Mouse (Mus musculus): Measurements from ENCODE around the gene Tsga10ip. TPM values are rescaled to one million over a fixed set of nuclear protein-coding genes. Genes with fewer than 3 reads are reported as not detected.

The Tsga10ip gene
- polyA plus RNA-seq, 1 experiment from 2014 or later = 0.25 TPM

- ATAC-seq (ENCODE audit: low FRiP score, low read depth) = no peak
- H3K4me3 ChIP-seq = no peak overlapping the region
- H3K4me1 ChIP-seq = no peaks in the 10 kb centered on the region
- H3K27ac ChIP-seq = no peak overlapping the region
- peaks cover 64% of the 10 kb centered on the region for H3K36me3 ChIP-seq
- 91% methylated on average over 1 of the region's 1 CpGs for WGBS
- no peaks in the 10 kb centered on the region for H3K9me3 ChIP-seq
- H3K27me3 ChIP-seq (replicated peaks) = no peaks in the 10 kb centered on the region
- no peak overlapping the region for H3K9ac ChIP-seq
- H3K4me2 ChIP-seq (replicated peaks) = no peak overlapping the region
Observed at GRCm38 (mm10) chr19:5377446-5377845, 24.9 kb downstream of the Tsga10ip start.

- no peak overlapping the region for H3K27ac ChIP-seq
- H3K4me2 ChIP-seq (replicated peaks) = no peak overlapping the region
- no peak for ATAC-seq (ENCODE audit: low FRiP score, low read depth)
- H3K36me3 ChIP-seq = peaks cover 61% of the 10 kb centered on the region
- H3K4me3 ChIP-seq = no peak overlapping the region
- no peak overlapping the region for H3K9ac ChIP-seq
- H3K9me3 ChIP-seq = no peaks in the 10 kb centered on the region
- WGBS = 76% methylated on average over 4 of the region's 4 CpGs
- no peaks in the 10 kb centered on the region for H3K27me3 ChIP-seq (replicated peaks)
- H3K4me1 ChIP-seq = no peaks in the 10 kb centered on the region
Observed at GRCm38 (mm10) chr19:5374748-5375147, 27.6 kb downstream of the Tsga10ip start.

- Histone ChIP-seq H3K9ac (no peak overlapping the region), H3K4me3 (no peak overlapping the region), H3K4me2 (replicated peaks) (no peak overlapping the region), H3K9me3 (no peaks in the 10 kb centered on the region), H3K27ac (no peak overlapping the region), H3K27me3 (replicated peaks) (no peaks in the 10 kb centered on the region), H3K4me1 (no peaks in the 10 kb centered on the region), H3K36me3 (peaks cover 61% of the 10 kb centered on the region)
- no peak for ATAC-seq (ENCODE audit: low FRiP score, low read depth)
- 87% methylated on average over 4 of the region's 4 CpGs for WGBS
Observed at GRCm38 (mm10) chr19:5374177-5374576, 28.1 kb downstream of the Tsga10ip start.

DNA sequence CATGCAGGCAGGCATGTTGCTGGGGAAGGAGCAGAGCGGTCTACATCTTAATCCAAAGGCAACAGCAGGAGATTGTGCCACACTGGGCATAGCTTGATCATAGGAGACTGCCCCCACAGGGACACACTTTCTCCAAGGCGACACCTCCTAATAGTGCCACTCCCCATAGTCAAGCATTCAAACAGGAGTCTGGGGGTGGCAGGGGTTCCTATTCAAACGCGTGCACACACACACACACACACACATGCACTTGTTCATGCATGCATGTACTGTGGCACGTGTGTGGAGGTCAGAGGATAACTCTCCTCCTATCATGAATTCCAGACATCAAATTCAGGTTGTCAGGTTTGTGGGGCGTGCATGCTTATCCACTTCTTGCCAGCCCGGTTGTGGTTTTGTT, 29.6 kb downstream of the Tsga10ip start:
- Histone ChIP-seq H3K9ac (no peak overlapping the region), H3K27me3 (replicated peaks) (no peaks in the 10 kb centered on the region), H3K4me1 (peaks cover 10% of the 10 kb centered on the region), H3K9me3 (no peaks in the 10 kb centered on the region), H3K36me3 (peaks cover 55% of the 10 kb centered on the region), H3K4me2 (replicated peaks) (no peak overlapping the region), H3K4me3 (no peak overlapping the region), H3K27ac (no peak overlapping the region)
- 91% methylated on average over 7 of the region's 7 CpGs for WGBS
- ATAC-seq (ENCODE audit: low FRiP score, low read depth) = no peak

DNA sequence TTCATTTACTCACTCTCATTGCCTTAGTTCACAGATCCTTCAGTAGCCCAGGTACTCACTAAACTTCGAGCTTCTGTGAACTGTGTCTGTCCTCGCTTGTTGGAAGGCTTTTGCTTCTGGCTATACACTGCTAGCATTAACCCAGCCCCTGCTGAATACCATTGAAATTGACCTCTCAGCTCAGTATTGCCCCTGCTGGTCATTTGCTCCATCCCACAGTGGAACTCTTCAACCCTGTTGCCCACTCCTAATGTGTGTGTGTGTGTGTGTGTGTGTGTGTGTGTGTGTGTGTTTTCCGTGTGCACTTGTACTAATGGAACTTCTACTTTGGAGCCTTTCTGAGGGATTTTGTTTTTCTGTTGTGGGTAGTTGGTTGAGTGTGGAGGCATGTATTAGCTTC, 31.4 kb downstream of the Tsga10ip start:
- no peak overlapping the region for H3K27ac ChIP-seq
- 91% methylated on average over 3 of the region's 3 CpGs for WGBS
- H3K36me3 ChIP-seq = peaks cover 55% of the 10 kb centered on the region
- no peak for ATAC-seq (ENCODE audit: low FRiP score, low read depth)
- no peaks in the 10 kb centered on the region for H3K27me3 ChIP-seq (replicated peaks)
- H3K4me3 ChIP-seq = no peak overlapping the region
- no peaks in the 10 kb centered on the region for H3K9me3 ChIP-seq
- no peak overlapping the region for H3K9ac ChIP-seq
- H3K4me1 ChIP-seq = peaks cover 16% of the 10 kb centered on the region
- H3K4me2 ChIP-seq (replicated peaks) = no peak overlapping the region

DNA sequence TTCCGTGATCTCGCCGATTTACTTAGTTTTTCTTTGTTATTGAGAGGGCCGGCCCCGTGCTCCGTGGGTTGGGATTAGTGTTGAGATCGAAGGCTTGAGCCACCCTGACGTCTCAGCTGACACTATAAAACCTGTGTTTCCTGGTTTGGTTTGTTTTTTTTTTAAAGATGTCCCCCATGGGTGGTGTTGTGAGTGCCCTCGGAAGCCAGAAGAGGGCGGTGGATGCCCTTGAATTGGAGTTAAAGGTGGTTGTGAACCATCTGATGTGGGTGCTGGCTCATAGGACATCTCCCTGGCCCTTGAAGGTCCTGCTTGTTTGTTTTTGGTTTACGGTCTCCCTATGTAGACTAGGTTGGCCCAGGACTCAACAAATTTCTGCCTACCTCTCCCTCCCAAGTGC, 34.9 kb downstream of the Tsga10ip start:
- H3K9me3 ChIP-seq = no peaks in the 10 kb centered on the region
- 11% methylated on average over 11 of the region's 11 CpGs for WGBS
- H3K9ac ChIP-seq = peak overlapping the region; percentile 86
- no peaks in the 10 kb centered on the region for H3K27me3 ChIP-seq (replicated peaks)
- H3K27ac ChIP-seq = no peak overlapping the region
- no peak for ATAC-seq (ENCODE audit: low FRiP score, low read depth)
- peaks cover 22% of the 10 kb centered on the region for H3K4me1 ChIP-seq
- H3K4me3 ChIP-seq = peak overlapping the region; percentile 90
- H3K36me3 ChIP-seq = peaks cover 55% of the 10 kb centered on the region
- H3K4me2 ChIP-seq (replicated peaks) = peak overlapping the region; percentile 90

DNA sequence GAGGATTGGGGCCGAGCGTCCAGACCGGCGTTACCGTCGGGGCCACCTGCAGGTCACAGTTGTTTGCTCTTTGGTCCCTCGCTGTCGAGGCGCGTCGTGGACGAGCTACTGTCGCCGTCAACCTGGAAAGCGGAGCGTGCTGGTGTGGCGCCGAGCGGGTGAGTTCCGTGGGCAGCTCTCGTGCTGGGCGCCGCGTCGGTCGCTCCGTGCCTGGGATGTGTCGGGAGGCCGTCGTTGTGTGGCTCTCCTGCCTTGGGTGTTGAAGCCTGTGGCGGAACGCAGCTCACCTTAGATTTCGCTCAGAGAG, 35.3 kb downstream of the Tsga10ip start, which contains the start of gene Banf1:
Gene Banf1, minus strand, starts transcription at position 116 of the 307 bp plus-strand sequence.
- Histone ChIP-seq H3K4me3 (peak within 1 kb of the TSS; percentile 90), H3K27me3 (replicated peaks) (no peaks in the 10 kb centered on the region), H3K36me3 (peaks cover 51% of the 10 kb centered on the region), H3K4me1 (peaks cover 22% of the 10 kb centered on the region), H3K27ac (peak within 1 kb of the TSS; percentile 54), H3K9ac (peak within 1 kb of the TSS; percentile 86), H3K4me2 (replicated peaks) (peak within 1 kb of the TSS; percentile 90), H3K9me3 (no peaks in the 10 kb centered on the region)
- under 1% methylated on average over 33 of the region's 33 CpGs for WGBS
- no peak for ATAC-seq (ENCODE audit: low FRiP score, low read depth)

DNA sequence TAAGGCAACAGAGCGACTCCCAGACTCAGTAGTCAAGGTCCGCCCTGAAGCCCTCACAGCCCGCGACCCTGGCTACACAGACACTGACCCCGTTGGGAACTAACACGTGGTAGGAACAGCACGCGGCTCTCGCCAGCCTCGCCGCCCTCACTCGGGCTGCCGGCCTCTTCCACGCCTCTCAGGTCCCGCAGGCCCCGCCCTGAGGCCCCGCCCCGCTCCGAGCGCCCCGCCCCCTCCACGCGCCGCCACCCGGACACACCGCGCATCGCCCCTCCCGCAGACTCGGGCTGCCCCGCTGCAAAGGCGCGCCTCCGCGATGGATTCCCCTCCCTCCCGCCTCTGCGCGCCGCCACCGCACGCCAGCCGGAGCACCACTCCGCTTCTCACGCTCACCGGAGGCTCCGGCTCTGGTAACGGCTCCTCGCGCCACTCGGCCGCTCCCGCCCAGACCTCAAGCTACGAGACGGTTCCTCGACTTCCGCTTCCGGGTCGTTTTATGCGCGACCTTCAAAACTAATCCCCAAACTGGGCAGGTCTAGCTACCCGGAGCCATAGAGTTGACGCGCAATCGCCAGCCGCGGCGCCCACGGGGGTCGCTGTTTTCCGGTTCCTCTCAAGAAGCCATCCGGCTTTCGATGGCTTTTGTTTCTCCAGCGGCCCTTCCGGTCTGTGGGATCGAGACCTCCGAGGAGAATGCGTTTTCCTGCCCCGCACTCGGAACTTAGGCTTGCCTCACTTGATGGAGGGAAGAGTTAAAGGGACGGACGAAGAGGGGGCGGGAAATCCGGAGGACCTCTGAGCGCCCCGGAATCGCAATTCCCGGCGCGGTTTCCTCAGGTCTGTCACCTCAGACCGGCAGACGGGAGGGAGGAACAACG, 35.9 kb downstream of the Tsga10ip start, which contains the start of gene Eif1ad:
Gene Eif1ad, plus strand, starts transcription at position 567 of the 878 bp plus-strand sequence.
- ATAC-seq (ENCODE audit: low FRiP score, low read depth) = peak; percentile 96
- Histone ChIP-seq H3K27ac (peak within 1 kb of the TSS; percentile 54), H3K4me2 (replicated peaks) (peak within 1 kb of the TSS; percentile 90), H3K9ac (peak within 1 kb of the TSS; percentile 86), H3K27me3 (replicated peaks) (no peaks in the 10 kb centered on the region), H3K36me3 (peaks cover 45% of the 10 kb centered on the region), H3K9me3 (no peaks in the 10 kb centered on the region), H3K4me3 (peak within 1 kb of the TSS; percentile 90), H3K4me1 (peaks cover 22% of the 10 kb centered on the region)
- under 1% methylated on average over 89 of the region's 92 CpGs for WGBS

- Histone ChIP-seq H3K4me2 (replicated peaks) (peak overlapping the region; percentile 90), H3K4me1 (peaks cover 22% of the 10 kb centered on the region), H3K9ac (peak overlapping the region; percentile 86), H3K36me3 (peaks cover 41% of the 10 kb centered on the region), H3K27me3 (replicated peaks) (no peaks in the 10 kb centered on the region), H3K9me3 (no peaks in the 10 kb centered on the region), H3K4me3 (peak overlapping the region; percentile 90), H3K27ac (no peak overlapping the region)
- WGBS = 19% methylated on average over 11 of the region's 11 CpGs
- ATAC-seq (ENCODE audit: low FRiP score, low read depth) = no peak
Observed at GRCm38 (mm10) chr19:5365751-5366150, 36.6 kb downstream of the Tsga10ip start.

DNA sequence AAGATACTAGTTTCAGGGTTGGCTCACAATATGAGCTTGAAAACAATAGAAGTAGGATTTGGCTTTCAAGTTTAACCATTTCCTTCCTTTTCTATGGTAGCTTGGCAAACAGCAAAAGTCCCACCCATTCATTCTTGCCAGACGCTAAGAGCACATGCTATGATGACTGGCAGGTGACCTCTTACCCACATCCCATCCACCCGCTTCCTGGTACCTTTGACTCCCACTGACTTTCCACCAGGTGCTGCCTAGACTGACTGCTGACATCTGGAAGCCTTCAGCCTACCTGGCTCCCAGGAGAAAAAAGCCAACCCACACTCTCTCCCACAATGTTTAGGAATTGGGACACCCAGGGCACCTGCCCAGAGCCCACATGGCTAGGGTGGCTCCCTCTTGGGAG, 38.2 kb downstream of the Tsga10ip start:
- WGBS = 92% methylated on average over 2 of the region's 2 CpGs
- ATAC-seq (ENCODE audit: low FRiP score, low read depth) = no peak
- Histone ChIP-seq H3K4me1 (peaks cover 22% of the 10 kb centered on the region), H3K27ac (no peak overlapping the region), H3K36me3 (peaks cover 25% of the 10 kb centered on the region), H3K4me2 (replicated peaks) (no peak overlapping the region), H3K9me3 (no peaks in the 10 kb centered on the region), H3K4me3 (no peak overlapping the region), H3K27me3 (replicated peaks) (no peaks in the 10 kb centered on the region), H3K9ac (no peak overlapping the region)

GRCm38 (mm10) chr19:5362186-5362585, 40.1 kb downstream of the Tsga10ip start:
- H3K27ac ChIP-seq = no peak overlapping the region
- 89% methylated on average over 2 of the region's 2 CpGs for WGBS
- H3K36me3 ChIP-seq = peaks cover 17% of the 10 kb centered on the region
- H3K4me3 ChIP-seq = no peak overlapping the region
- no peaks in the 10 kb centered on the region for H3K9me3 ChIP-seq
- no peak for ATAC-seq (ENCODE audit: low FRiP score, low read depth)
- peaks cover 8% of the 10 kb centered on the region for H3K4me1 ChIP-seq
- no peak overlapping the region for H3K4me2 ChIP-seq (replicated peaks)
- no peak overlapping the region for H3K9ac ChIP-seq
- H3K27me3 ChIP-seq (replicated peaks) = no peaks in the 10 kb centered on the region

DNA sequence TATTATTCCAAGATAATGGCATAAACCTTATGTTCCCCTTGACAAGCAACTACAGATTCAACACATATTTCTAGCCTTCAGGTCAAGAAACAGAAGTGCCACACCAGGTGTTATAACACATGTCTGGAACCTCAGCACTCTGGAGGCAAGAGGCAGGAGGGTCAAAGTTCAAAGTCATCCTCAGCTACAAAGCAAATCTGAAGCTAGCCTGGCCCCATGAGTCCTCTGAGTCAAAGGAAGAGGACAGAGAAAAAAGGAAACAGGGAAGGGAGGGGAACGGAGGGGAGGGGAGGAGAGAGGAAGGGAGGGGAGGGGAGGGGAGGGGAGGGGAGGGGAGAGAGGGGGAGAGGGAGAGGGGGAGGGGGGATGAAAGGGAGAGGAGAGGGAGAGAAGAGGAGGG, 46.2 kb downstream of the Tsga10ip start:
- Histone ChIP-seq H3K4me2 (replicated peaks) (no peak overlapping the region), H3K4me1 (no peaks in the 10 kb centered on the region), H3K9ac (no peak overlapping the region), H3K27ac (no peak overlapping the region), H3K36me3 (no peaks in the 10 kb centered on the region), H3K9me3 (no peaks in the 10 kb centered on the region), H3K27me3 (replicated peaks) (no peaks in the 10 kb centered on the region), H3K4me3 (no peak overlapping the region)
- WGBS = no CpG with 5 or more reads among the region's 1 CpGs
- ATAC-seq (ENCODE audit: low FRiP score, low read depth) = no peak

- H3K27me3 ChIP-seq (replicated peaks) = no peaks in the 10 kb centered on the region
- H3K4me1 ChIP-seq = peaks cover 6% of the 10 kb centered on the region
- H3K27ac ChIP-seq = no peak overlapping the region
- ATAC-seq (ENCODE audit: low FRiP score, low read depth) = no peak
- no peak overlapping the region for H3K4me2 ChIP-seq (replicated peaks)
- 82% methylated on average over 2 of the region's 2 CpGs for WGBS
- no peak overlapping the region for H3K4me3 ChIP-seq
- H3K36me3 ChIP-seq = no peaks in the 10 kb centered on the region
- H3K9me3 ChIP-seq = no peaks in the 10 kb centered on the region
- no peak overlapping the region for H3K9ac ChIP-seq
Observed at GRCm38 (mm10) chr19:5353609-5354008, 48.7 kb downstream of the Tsga10ip start.
